38 mouse cellular contexts compared by ENCODE assay signal in the genomic region with DNA sequence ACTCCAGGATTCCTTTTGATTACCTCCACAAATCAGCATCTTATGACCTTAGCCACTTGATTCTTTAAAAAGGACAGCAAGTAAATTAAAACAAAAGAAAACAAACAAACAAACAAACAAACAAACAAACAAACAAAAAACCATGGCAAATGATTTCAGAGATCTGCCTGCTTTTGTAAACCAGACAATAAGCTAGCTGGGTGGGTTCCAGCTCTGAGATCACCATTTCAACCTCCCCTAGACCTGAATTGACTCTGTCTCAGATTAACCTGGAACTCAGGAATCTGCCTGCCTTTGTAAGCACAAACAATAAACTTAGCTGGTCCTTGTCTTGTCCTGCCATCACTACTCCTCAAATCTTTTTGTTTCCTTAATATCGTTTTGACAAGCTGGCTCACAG. TPM values are rescaled to one million over a fixed set of nuclear protein-coding genes. Genes with fewer than 3 reads are reported as not detected.
"Had no signal": no experiment of that assay in that cellular context is flagged by ENCODE, and none has a peak within 500 bp of the region (broad histone marks: within the 10 kb centered on the region; RNA-seq: fewer than 3 reads in every experiment).

No protein-coding gene starts in this region.

- H3K4me2 ChIP-seq: embryonic facial prominence, embryonic 12.5 days; embryonic facial prominence, embryonic 13.5 days; embryonic facial prominence, embryonic 15.5 days; forebrain, embryonic 12.5 days; forebrain, embryonic 13.5 days; forebrain, embryonic 15.5 days had no signal

- ATAC-seq: forebrain, embryonic 13.5 days; forebrain, embryonic 14.5 days; forebrain, embryonic 15.5 days; forebrain, embryonic 16.5 days; forebrain, postnatal 0 days had no signal

- H3K9ac ChIP-seq: embryonic facial prominence, embryonic 12.5 days; embryonic facial prominence, embryonic 13.5 days; embryonic facial prominence, embryonic 15.5 days; forebrain, embryonic 12.5 days; forebrain, embryonic 13.5 days; forebrain, embryonic 15.5 days; forebrain, postnatal 0 days had no signal

- H3K4me3 ChIP-seq: embryonic facial prominence, embryonic 10.5 days; embryonic facial prominence, embryonic 12.5 days; embryonic facial prominence, embryonic 13.5 days; embryonic facial prominence, embryonic 15.5 days; erythroblast, embryonic 14.5 days; forebrain, embryonic 10.5 days; forebrain, embryonic 12.5 days; forebrain, embryonic 13.5 days; forebrain, embryonic 15.5 days; gastrocnemius, adult 2 months; heart, adult 2 months had no signal

- H3K4me1 ChIP-seq: embryonic facial prominence, embryonic 10.5 days; embryonic facial prominence, embryonic 12.5 days; embryonic facial prominence, embryonic 13.5 days; embryonic facial prominence, embryonic 15.5 days; forebrain, embryonic 10.5 days; forebrain, embryonic 12.5 days; forebrain, embryonic 13.5 days; forebrain, embryonic 15.5 days had no signal

- H3K9me3 ChIP-seq: embryonic facial prominence, embryonic 12.5 days; embryonic facial prominence, embryonic 13.5 days; forebrain, embryonic 12.5 days; forebrain, embryonic 13.5 days; forebrain, embryonic 15.5 days had no signal

- H3K27ac ChIP-seq: embryonic facial prominence, embryonic 10.5 days; embryonic facial prominence, embryonic 12.5 days; embryonic facial prominence, embryonic 13.5 days; embryonic facial prominence, embryonic 15.5 days; forebrain, embryonic 10.5 days; forebrain, embryonic 12.5 days; forebrain, embryonic 13.5 days; forebrain, embryonic 15.5 days; gastrocnemius, adult 2 months; heart, adult 2 months had no signal

- DNase-seq: cerebellum, adult 9-11 months; cerebellum, postnatal 10 days; cerebellum, postnatal 14 days; cerebellum, postnatal 25 days; cerebellum, postnatal 36 days; embryo, embryonic 11 days; forebrain, postnatal 0 days; gastrocnemius, adult 2 months; gastrocnemius, postnatal 10 days; gastrocnemius, postnatal 14 days; gastrocnemius, postnatal 25 days; gastrocnemius, postnatal 36 days; heart, adult 11 months; heart, adult 18-20 months; heart, adult 2 months had no signal

- H3K27me3 ChIP-seq: embryonic facial prominence, embryonic 12.5 days; embryonic facial prominence, embryonic 13.5 days; embryonic facial prominence, embryonic 15.5 days; forebrain, embryonic 12.5 days; forebrain, embryonic 13.5 days; forebrain, embryonic 15.5 days had no signal

RNA-seq across cellular contexts. Expression of gene Gm10065, which starts 7.6 kb away (rescaled TPM):
- total RNA-seq: common myeloid progenitor, adult 5-6 weeks; forebrain, postnatal 0 days; gastrocnemius, adult 18-20 months; gastrocnemius, adult 2 months; gastrocnemius, adult 8-10 months; gastrocnemius, postnatal 10 days; gastrocnemius, postnatal 14 days; gastrocnemius, postnatal 25 days; gastrocnemius, postnatal 36 days; gastrocnemius, postnatal 4 days; granulocyte monocyte progenitor cell, adult 5-6 weeks; heart, adult 18-20 months; heart, adult 2 months; heart, adult 8-10 months had no signal
- polyA plus RNA-seq: cortical plate, adult 2 months; embryonic facial prominence, embryonic 10.5 days; embryonic facial prominence, embryonic 11.5 days; embryonic facial prominence, embryonic 12.5 days; embryonic facial prominence, embryonic 13.5 days; embryonic facial prominence, embryonic 14.5 days; erythroblast, embryonic 14.5 days; forebrain, embryonic 11.5 days; forebrain, embryonic 12.5 days; forebrain, embryonic 13.5 days; forebrain, embryonic 14.5 days; forebrain, embryonic 15.5 days; forebrain, embryonic 16.5 days; forebrain, postnatal 0 days; frontal cortex, adult 2 months; gonadal fat pad, adult 2 months; heart, adult 2 months had no signal

RNA-seq across cellular contexts. Expression of gene AK157302, which starts 8.1 kb away (rescaled TPM):
- polyA plus RNA-seq: embryonic facial prominence, embryonic 10.5 days; forebrain, embryonic 11.5 days had no signal

RNA-seq across cellular contexts. Expression of gene Nkapl, which starts 18.6 kb away (rescaled TPM):
- total RNA-seq: common myeloid progenitor, adult 5-6 weeks; granulocyte monocyte progenitor cell, adult 5-6 weeks had no signal
